Mouse (Mus musculus) midbrain, postnatal 0 days (tissue): ENCODE data around the gene Ggt1. TPM values are rescaled to one million over a fixed set of nuclear protein-coding genes. Genes with fewer than 3 reads are reported as not detected.
"Not testable (repeated sequence)": the region's sequence is repeated elsewhere in the genome, so short reads cannot be mapped to it uniquely, and the experiment has no call there.

Experiments used
- ATAC-seq: fragments of 200-750 bp; cut with Nextera tagmentation; 2 replicates; pipeline ENCODE4 v1.8.0; 2017; ENCODE audit warnings: moderate number of reproducible peaks, mild to moderate bottlenecking, moderate TSS enrichment, moderate library complexity; ENCODE audit not compliant: low FRiP score
- DNase-seq: peaks from one replicate; pipeline ENCODE4 v3.0.0-alpha.2; 2015; ENCODE audit warnings: low spot score
- H3K27ac ChIP-seq: fragments of 300-500 bp; sonication (generic); 2 replicates; pipeline ENCODE4 v1.5.1; 2014; ENCODE audit warnings: low read depth, mild to moderate bottlenecking, low read length, mixed read lengths
- H3K27me3 ChIP-seq: fragments of 300-500 bp; sonication (generic); 2 replicates; pipeline ENCODE4 v1.6.1; 2014; ENCODE audit warnings: low read length, control low read depth, mixed read lengths; ENCODE audit not compliant: insufficient read depth
- H3K36me3 ChIP-seq: fragments of 300-500 bp; sonication (generic); 2 replicates; pipeline ENCODE4 v1.6.1; 2014; ENCODE audit warnings: low read length, control low read depth, mixed read lengths; ENCODE audit not compliant: insufficient read depth
- H3K4me1 ChIP-seq: fragments of 300-500 bp; sonication (generic); 2 replicates; pipeline ENCODE4 v1.6.1; 2014; ENCODE audit warnings: mild to moderate bottlenecking, control low read depth, antibody characterized with exemption, low read length, mixed read lengths; ENCODE audit not compliant: insufficient read depth
- H3K4me2 ChIP-seq: fragments of 300-500 bp; sonication (generic); 2 replicates; pipeline ENCODE4 v1.6.1; 2014; ENCODE audit warnings: low read depth, mild to moderate bottlenecking, low read length, mixed read lengths; ENCODE audit not compliant: poor library complexity, severe bottlenecking
- H3K4me3 ChIP-seq: fragments of 300-500 bp; sonication (generic); 2 replicates; pipeline ENCODE4 v1.5.1; 2014; ENCODE audit warnings: low read depth, mild to moderate bottlenecking, low read length, moderate library complexity
- H3K9ac ChIP-seq: fragments of 300-500 bp; sonication (generic); replicated peaks from 2 replicates; pipeline ENCODE4 v1.6.1; 2014; ENCODE audit warnings: mild to moderate bottlenecking, low read length, moderate library complexity, mixed read lengths; ENCODE audit not compliant: poor library complexity, severe bottlenecking
- H3K9me3 ChIP-seq: fragments of 300-500 bp; sonication (generic); 2 replicates; pipeline ENCODE4 v1.6.1; 2016; ENCODE audit warnings: low read length, control low read depth
- CTCF ChIP-seq: IDR thresholded peaks from 2 replicates; pipeline ENCODE4 v1.5.1; 2016; ENCODE audit warnings: antibody characterized with exemption, mild to moderate bottlenecking
- WGBS: fragments of 180-500 bp; shearing (Covaris S2); extraction: QIAGEN DNeasy Blood & Tissue Kit; methylation state at CpG from one replicate; pipeline ENCODE4 v1.1.7; 2014; 5-methylcytosine and 5-hydroxymethylcytosine counted together
- polyA plus RNA-seq: library from polyadenylated mRNA; unstranded; fragments of >200 nt; fragmentation: Nextera tagmentation; extraction: Ambion mirVana; gene quantifications from 2 replicates; pipeline ENCODE4 v1.2.1, GENCODE M21; 2015
- total RNA-seq: library from RNA; depleted of rRNA; stranded (reverse); fragments of >200 nt; gene quantifications from 2 replicates; pipeline ENCODE4 v1.2.3, GENCODE M21; 2014

Ggt1 gene
- total and polyA plus RNA-seq, 2 experiments from 2014 or later: 1.0 to 1.4 TPM

GRCm38 (mm10) chr10:75564687-75565265 lies 3.4 kb downstream of the Ggt1 start:
- Histone ChIP-seq H3K9me3 (no peaks in the 10 kb centered on the region), H3K4me2 (no peak overlapping the region), H3K27me3 (no peaks in the 10 kb centered on the region), H3K27ac (no peak overlapping the region), H3K4me1 (peaks cover 12% of the 10 kb centered on the region), H3K36me3 (no peaks in the 10 kb centered on the region), H3K9ac (no peak overlapping the region), H3K4me3 (no peak overlapping the region)
- DNase-seq: no peak
- no peak for TF ChIP-seq CTCF
- 89% methylated on average over 12 of the region's 12 CpGs for WGBS
- ATAC-seq: no peak

DNA sequence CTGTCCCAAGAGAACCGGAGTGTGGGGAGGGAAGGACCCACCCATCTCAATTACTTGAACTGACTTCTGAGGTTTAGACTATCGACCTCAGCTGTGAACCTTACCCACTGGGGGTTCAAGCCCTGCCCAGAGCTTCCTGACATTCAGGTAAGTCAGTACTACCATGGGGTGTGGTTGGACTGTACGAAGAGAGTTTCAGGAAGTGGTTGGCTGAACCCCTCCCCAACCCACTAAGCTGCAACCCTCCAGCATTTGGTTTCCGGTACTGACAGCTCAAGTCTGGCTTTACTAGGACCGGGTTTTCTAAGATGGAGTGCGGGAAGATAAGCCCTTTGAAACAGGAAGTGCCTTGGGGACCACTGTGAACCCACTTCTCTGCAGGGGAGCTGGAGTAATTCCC lies 4.0 kb downstream of the Ggt1 start:
- Histone ChIP-seq H3K4me3 (no peak overlapping the region), H3K27ac (no peak overlapping the region), H3K36me3 (no peaks in the 10 kb centered on the region), H3K27me3 (no peaks in the 10 kb centered on the region), H3K4me2 (no peak overlapping the region), H3K9ac (no peak overlapping the region), H3K4me1 (peaks cover 11% of the 10 kb centered on the region), H3K9me3 (no peaks in the 10 kb centered on the region)
- 72% methylated on average over 6 of the region's 6 CpGs for WGBS
- ATAC-seq: no peak
- TF ChIP-seq CTCF: no peak
- no peak for DNase-seq

DNA sequence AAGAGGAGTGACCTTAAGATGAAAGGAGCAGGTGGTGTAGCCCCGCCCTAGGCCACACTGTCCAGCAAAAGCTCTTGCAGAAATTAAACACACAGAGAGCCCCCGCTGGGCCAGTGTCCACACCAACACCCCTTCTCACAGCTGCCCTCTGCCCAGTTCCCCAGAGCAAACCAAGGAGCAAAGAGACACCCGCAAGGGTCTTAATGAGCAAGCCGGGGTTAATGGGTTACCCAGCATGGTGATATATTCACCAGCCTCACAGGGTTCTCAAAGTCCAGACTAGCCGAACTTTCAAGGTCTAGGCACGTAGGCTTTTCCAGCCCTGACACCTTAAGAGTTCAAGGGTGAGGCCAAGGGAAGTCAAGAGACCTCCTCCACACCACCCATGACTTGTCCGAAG lies 4.5 kb downstream of the Ggt1 start:
- no peak overlapping the region for H3K9ac ChIP-seq
- H3K4me3 ChIP-seq: no peak overlapping the region
- ATAC-seq (no peak), DNase-seq (no peak)
- H3K27me3 ChIP-seq: no peaks in the 10 kb centered on the region
- no peak for TF ChIP-seq CTCF
- H3K9me3 ChIP-seq: no peaks in the 10 kb centered on the region
- no peaks in the 10 kb centered on the region for H3K36me3 ChIP-seq
- peaks cover 6% of the 10 kb centered on the region for H3K4me1 ChIP-seq
- 83% methylated on average over 7 of the region's 7 CpGs for whole genome bisulfite sequencing
- H3K4me2 ChIP-seq: no peak overlapping the region
- no peak overlapping the region for H3K27ac ChIP-seq

- Histone ChIP-seq H3K9ac (no peak overlapping the region), H3K4me2 (no peak overlapping the region), H3K4me1 (peaks cover 2% of the 10 kb centered on the region), H3K4me3 (no peak overlapping the region), H3K36me3 (no peaks in the 10 kb centered on the region), H3K27ac (no peak overlapping the region), H3K9me3 (no peaks in the 10 kb centered on the region), H3K27me3 (no peaks in the 10 kb centered on the region)
- ATAC-seq (no peak), DNase-seq (no peak)
- TF ChIP-seq CTCF: peak; percentile 24
- 82% methylated on average over 5 of the region's 5 CpGs for WGBS
These were observed 4.9 kb downstream of the Ggt1 start for GRCm38 (mm10) chr10:75566321-75566720.

- H3K9me3 ChIP-seq, H3K4me3 ChIP-seq, H3K4me1 ChIP-seq, ATAC-seq, H3K4me2 ChIP-seq, H3K27me3 ChIP-seq, DNase-seq, H3K27ac ChIP-seq, H3K9ac ChIP-seq, H3K36me3 ChIP-seq: not testable (repeated sequence)
- WGBS: 77% methylated on average over 2 of the region's 2 CpGs
- peak; percentile 35 for TF ChIP-seq CTCF
These were observed 5.4 kb downstream of the Ggt1 start for GRCm38 (mm10) chr10:75566765-75567164.

DNA sequence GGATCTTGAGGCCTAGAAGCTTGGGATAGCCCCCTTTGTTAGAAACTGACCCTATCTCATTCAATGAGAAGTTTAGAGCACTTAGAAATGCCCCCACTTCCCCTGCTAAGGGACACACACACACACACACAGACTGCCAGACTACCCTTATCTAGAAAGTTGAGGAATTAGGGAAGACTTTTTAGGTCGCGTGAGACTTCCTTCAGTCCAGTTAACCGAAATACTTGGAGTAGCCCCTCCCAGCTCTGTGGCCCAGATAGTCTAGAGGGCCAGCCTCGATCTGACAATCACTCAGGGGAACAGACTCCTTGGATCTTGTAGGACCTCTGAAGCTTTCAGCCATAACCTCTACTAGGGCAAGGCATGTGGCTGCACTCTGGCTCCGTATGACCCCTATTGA lies 6.6 kb downstream of the Ggt1 start:
- no peak overlapping the region for H3K27ac ChIP-seq
- no peak overlapping the region for H3K9ac ChIP-seq
- 43% methylated on average over 5 of the region's 5 CpGs for WGBS
- ATAC-seq: no peak
- no peaks in the 10 kb centered on the region for H3K9me3 ChIP-seq
- no peaks in the 10 kb centered on the region for H3K4me1 ChIP-seq
- no peak overlapping the region for H3K4me2 ChIP-seq
- TF ChIP-seq CTCF: no peak
- H3K4me3 ChIP-seq: no peak overlapping the region
- H3K36me3 ChIP-seq: no peaks in the 10 kb centered on the region
- no peak for DNase-seq
- no peaks in the 10 kb centered on the region for H3K27me3 ChIP-seq
